Mouse (Mus musculus) naive thymus-derived CD4-positive, alpha-beta T cell, adult 2 months (primary cell): Measurements from ENCODE around the gene Eef1akmt3.
A peak's percentile ranks its signal among the peaks of the same experiment; 100 is the strongest.
"Not testable (repeated sequence)": the region's sequence is repeated elsewhere in the genome, so short reads cannot be mapped to it uniquely, and the experiment has no call there.

Experiments
- DNase-seq: peaks from one replicate; pipeline ENCODE4 v3.0.0-alpha.2; 2011; ENCODE audit warnings: low read depth

Gene Eef1akmt3

DNA sequence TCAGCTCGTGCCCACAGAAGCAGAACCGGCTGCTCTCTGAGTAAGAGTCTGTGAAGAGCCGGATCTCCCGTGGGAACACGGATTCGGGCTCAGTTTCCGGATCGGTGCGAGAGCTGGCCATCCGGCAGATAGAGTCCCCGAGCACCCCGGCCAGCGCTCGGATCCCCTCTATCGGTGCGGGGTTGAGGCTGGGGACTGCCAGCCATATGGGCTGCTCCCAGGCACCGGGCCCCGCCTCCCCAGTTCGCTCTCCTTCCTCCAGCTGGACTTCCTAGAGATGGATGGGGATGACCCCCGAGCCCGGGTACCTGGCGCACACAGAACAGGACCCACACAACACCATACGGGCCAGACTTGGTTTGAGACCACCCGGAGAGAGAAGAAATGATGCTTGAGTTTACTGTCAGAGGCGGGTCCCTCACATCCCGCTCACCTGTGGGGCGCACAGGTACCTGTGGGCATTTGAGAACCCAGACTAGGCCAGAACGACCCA, at the start of gene Eef1akmt3, which contains the start of gene Mettl1:
TSS of gene Eef1akmt3 (minus strand) at position 240 of the 493 bp plus-strand sequence.
TSS of gene Mettl1 (plus strand) at position 141 of the 493 bp plus-strand sequence.
- peak; percentile 38 for DNase-seq

DNA sequence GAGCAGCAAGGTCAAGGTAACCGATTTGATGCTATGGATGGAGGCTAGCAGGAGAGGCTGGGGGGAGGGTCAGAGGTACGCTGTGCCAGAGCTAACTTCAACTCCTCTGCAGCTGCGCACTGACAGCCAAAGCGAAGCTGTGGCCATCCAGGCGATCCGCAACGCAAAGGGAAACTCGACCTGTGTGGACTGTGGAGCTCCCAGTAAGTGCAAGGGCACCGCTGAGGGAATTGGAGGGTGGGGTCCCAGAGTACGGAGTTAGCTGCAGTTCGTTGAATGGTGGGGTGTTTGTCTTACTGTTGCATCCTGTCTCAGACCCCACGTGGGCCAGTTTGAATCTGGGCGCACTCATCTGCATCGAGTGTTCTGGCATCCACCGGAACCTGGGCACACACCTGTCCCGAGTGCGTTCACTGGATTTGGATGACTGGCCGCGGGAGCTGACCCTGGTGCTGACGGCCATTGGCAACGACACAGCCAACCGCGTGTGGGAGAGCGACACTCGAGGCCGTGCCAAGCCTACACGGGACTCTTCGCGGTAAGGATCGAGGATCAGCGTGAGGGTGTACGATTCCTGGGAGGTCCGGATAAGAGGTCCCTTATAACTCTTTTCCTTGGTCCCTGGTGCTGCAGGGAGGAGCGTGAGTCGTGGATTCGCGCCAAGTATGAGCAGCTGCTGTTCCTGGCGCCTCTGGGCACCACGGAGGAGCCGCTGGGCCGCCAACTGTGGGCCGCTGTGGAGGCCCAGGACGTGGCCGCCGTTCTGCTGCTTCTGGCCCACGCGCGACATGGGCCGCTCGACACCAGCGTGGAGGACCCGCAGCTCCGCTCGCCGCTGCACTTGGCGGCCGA, 49.5 kb upstream of the Eef1akmt3 start:
- DNase-seq = no peak

DNA sequence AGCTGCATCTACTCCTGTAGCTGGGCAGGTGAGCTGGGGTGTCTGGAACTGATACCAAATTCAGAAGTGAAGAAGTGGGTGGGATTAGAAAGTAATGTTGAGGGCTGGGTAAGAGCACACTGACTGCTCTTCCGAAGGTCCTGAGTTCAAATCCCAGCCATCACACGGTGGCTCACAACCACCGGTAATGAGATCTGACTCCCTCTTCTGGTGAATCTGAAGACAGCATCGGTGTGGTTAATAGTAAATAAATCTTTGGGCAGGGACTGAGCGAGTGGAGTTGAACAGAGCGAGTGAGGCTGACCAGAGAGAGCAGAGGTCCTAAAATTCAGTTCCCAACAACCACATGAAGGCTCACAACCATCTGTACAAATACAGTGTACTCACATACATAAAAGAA, 44.3 kb upstream of the Eef1akmt3 start:
- no peak for DNase-seq

DNA sequence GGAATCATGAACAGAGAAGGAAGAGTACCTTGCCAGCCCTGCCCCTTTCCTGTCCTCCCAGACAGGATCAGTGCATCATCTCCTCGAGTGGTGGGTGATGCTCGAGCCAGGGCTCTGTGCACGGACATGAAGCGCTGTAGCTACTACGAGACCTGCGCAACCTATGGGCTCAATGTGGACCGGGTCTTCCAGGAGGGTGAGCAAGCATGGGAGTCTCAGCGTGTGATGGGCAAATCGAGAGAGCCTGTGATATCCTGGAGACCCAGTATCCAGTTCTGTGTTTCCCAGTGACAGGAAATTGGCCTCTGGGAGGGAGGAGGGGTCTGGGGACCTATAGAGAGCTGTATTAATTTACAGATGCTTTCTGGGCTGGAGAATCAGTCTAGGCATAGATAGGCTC, 43.7 kb upstream of the Eef1akmt3 start:
- DNase-seq = no peak

DNA sequence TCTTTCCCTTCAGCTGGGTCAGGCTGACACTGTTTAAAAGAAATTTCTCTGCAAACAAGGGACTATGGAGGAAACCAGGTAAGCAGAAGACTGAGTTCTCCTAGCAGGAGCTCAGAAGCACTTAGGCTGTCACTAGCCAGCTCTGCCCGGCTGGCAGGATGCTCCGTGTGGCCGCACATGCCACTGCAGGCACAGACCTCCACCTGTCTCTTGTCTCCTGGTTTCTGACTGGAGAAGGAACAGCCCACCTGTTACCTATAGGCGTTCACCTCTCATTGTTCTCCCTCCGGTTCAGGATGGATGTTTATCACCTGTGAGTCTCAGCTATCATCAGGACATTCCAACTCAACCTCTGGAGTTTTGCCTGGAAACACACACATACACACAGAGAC, 42.6 kb upstream of the Eef1akmt3 start:
- DNase-seq = no peak

DNA sequence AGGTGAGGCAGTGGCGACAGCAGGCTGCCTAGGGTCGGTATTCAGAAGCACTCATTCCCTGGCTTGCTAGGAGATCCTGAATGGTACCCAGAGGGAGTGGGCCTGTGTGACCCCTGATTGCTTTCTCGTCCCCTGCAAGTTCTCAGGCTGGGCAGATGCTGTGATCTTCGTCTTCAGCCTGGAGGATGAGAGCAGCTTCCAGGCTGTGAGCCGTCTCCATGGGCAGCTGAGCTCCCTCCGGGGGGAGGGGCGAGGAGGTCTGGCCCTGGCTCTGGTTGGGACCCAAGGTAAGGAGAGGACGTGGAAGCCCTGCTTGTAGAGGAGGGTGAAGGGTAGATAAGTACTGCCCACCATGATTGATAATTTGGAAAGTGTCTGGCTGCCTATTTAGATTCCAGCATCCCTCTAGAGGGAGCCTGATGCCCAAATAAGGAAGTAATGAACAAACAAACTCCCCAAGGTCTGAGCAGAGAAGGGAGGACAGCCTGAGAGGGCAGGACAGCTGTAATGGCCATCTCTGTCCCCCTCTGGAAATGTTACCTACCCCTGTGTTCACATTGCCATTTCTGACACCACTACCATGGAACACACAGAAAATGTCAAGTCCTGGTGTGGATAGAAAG, 42.1 kb upstream of the Eef1akmt3 start:
- no peak for DNase-seq

DNA sequence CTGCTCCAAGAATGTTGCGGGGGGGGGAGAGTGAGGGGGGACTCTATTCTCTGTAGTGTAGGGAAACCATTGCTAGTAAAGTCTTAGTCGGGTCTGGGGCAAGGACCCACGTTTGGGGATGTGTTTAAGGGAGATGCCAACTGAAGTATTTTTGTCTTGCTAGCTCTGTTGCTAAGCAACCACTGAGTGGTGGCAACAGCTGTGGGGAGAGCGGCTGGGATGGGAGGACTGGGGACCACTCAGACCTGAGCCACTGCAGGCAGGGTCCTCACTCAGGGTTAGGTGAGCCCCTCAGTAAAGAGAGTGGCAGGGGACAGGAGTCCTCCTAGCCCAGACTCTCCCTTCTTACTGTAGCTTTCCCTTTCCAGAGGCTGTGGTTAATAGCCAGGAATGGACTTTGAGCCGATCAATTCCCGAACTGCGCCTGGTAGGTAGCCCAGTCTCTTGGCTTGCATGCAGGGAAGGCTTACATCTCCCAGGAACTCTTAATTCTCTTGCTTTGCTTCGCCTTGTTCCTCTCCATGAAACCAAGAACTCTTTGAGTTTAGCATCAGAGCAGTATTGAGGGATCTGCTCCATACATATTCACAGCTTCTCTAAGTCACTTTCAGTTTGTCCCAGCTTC, 40.8 kb upstream of the Eef1akmt3 start:
- DNase-seq = no peak

DNA sequence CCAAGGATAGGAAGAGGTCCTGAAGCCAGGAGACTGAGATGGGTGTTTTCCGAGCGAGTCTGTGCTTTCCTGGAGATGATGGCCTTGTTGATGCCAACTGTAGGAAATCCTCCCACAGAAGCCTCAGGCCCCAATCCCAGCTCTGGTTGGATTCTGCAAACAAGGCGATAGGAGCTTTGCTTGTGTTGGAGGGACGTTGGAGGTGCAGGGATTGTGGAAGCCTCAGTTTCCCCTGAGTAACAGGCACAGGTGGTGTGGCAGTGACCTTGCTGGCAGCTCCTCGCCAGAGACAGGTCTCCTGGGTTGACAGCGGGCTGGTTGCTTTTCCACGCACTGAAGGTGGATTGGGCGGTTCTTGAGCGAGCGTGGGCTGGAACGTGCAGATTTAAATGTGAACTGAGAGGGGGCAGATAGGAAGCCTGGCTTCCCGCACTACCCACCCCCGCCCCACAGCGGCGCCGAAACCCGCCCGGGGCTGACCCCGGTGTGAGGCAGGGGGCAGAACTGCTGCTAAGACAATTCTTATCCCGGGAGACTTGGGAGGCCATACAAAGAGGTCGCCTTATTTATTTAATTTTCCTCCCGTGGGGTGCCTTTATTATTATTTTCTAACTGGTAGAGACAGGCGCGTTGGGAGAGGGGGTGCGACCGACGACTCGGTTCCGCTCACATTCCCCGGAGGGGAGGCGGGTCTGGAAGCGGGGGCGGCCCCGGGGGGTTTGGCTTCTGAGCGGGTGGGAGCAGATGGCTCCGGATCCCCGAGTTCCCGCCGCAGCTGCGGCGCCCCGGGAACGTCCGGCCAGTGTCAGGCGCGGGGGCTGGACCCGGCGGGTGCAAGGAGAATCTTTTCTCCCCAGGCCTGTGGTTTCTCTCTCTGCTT, 39.8 kb upstream of the Eef1akmt3 start:
- DNase-seq = no peak

DNA sequence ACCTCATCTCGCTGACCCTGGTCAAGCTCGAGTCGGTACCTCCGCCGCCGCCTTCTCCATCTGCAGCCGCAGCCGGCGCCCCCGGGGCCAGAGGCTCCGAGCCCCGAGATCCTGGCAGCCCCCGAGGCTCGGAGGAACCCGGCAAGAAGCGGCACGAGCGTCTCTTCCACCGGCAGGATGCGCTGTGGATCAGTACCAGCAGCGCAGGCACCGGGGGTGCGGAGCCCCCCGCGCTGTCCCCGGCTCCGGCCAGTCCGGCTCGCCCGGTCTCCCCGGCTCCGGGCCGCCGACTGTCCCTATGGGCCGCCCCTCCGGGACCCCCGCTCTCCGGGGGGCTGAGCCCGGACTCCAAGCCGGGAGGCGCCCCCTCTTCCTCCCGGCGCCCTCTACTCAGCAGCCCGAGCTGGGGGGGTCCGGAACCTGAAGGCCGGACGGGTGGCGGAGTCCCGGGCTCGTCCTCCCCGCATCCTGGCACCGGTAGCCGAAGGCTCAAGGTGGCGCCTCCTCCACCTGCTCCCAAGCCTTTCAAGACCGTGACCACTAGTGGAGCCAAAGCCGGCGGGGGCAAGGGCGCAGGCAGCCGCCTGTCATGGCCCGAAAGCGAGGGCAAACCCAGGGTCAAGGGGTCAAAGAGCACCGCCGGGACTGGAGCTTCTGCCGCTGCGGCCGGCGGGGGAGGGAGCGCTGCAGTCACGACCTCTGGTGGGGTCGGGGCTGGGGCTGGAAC, 38.5 kb upstream of the Eef1akmt3 start:
- DNase-seq = no peak

DNA sequence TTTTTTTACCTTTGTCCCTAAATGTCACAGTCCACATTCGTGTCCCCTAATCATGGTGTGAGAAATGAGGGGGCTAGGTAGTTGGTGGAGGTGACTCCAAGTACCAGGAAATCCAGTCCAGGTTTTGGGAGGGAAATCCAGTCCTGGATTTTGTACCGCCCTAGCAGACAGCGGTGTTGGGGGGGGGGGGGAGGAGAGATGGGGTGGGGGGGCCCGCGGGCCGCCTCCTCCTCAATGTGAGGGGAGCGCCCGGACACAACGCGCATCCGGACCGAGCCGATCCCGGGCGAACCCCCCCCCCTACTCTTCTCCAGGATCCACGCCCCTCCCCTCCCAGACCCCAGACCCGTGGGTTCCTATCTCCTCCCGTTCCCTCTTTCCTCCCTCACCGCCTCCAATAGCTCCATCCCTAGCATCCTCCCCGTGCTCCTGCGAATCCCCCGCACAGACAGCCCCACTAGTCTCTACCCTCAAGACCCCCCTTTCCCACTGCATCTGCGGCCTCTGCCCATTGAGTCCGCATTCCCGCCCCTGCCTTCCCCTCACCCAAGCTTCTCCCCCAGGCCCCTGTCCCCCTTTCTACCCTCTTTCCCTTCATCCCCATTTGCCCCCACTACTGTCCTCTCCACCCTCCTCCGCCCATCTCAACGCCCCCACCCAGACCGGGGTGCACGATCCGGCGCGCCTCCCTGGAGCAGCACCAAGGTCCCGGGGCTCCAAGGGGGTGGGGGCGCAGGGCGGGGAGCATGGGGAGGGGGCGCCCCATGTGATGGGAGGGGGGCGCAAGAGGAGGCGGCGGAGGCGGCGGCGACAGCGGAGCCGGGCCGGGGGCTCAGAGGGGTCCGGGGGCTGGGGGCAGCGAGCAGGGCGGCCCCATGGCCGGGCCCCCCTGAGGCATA, 37.6 kb upstream of the Eef1akmt3 start:
- DNase-seq = no peak

DNA sequence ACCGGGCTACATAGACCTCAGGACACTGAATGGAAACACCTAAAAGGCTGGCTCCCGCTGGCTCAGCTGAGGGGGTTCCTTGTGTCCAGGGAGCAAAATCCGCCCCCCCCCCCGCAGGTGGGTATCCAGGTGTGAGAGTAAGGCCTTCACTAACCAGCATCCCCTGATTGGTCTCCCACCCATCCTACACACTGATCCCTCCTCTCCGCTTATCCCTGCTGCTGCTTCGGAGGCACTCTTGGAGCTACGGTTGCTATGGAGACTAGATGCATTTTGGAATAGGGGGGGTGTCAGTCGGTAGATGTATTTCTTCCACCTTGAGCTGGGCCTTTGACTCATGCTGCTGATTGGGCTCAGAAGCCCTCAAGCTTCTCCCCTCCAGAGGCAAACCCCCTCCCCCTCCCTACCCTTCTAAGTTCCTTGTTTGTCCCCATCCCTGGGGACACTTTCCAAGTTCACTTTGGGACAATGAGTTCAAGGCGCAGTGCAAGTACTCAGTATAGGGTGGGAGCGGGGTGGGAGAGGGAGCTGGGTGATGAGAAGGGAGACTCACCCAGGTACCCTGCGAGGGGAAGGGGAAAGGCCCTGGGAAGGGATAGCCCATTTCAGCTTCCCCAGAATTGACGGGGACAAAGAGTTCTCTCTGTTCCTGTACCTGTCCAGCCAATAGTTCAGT, 36.8 kb upstream of the Eef1akmt3 start:
- DNase-seq = no peak

DNA sequence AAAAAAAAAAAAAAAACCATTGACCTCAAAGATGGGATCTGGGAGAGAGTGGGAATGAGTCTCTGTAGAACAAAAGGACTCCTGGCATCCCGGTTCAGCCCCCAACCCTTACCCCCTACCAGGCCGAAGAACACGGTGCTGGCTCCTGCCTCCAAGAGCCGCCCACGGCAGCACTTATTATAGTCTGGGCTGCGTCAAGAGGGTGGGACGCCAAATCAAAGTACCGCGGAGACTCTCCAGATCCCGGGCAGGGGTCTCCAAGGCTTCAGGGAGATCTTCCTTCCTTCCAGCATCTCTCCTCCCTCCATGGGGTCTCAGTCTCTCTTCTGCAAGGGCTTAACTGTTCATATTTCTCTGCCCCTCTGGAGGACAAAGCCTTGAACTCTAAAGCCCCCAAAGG, 36.2 kb upstream of the Eef1akmt3 start:
- DNase-seq = no peak

DNA sequence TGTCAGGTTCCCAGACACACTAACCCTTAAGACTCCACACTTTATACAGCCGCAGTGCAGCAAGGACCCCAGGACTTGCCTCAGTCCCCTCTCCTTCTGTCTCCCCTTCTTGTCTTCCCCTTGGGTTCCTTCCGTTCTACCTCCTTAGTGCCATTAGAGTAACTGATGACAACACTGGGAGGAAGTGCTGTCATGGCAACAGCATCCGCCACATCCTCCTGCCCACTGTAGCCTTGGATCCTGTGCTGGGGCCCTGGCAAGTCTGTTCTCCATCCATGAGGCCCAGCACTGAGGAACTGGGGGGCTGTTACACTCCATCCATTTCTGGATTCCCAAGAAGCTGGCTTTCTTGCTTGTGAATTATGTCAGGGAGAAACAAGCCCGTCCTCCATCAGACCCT, 34.8 kb upstream of the Eef1akmt3 start:
- DNase-seq = peak; percentile 89

DNA sequence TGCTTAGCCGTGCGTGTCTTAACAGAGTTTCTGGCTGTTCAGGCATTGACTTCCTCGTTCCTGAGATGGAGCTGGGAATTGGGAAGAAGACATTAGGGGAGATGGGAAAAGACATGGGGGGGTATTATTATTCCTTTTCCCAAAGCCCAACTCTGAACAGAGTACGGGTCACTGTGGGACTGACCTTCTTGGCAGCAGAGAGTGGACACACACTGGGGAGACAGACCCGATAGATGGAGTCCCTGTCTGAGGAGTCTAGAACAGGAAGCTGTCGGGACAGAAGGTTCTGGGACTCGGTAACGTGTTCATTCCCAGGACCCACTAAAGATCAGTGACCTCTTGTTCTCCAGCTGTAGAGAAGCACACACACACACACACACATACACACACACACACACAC, 34.3 kb upstream of the Eef1akmt3 start:
- DNase-seq = no peak

DNA sequence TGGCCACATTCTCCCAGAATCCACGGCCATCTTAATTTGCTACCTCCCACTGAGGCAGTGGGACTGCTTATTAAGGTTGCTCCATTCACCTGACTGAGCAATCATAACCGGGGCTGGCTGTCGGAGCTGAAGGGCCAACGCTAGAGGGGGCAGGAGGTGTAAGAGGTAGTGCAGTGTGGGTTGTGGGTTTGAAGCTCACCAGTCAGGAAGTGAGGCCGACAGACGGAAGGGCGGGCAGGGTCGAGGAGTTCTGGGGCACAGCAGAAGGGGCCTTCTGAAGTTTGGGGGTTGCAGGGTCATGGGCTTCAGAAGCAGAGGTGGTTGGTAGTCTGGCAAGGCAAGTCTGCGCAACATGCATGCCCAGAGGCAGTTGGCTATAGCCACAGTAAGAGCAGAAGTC, 33.8 kb upstream of the Eef1akmt3 start, which contains the start of gene Agap2:
TSS of gene Agap2 (plus strand) at position 205 of the 400 bp plus-strand sequence.
- DNase-seq = peak; percentile 89

DNA sequence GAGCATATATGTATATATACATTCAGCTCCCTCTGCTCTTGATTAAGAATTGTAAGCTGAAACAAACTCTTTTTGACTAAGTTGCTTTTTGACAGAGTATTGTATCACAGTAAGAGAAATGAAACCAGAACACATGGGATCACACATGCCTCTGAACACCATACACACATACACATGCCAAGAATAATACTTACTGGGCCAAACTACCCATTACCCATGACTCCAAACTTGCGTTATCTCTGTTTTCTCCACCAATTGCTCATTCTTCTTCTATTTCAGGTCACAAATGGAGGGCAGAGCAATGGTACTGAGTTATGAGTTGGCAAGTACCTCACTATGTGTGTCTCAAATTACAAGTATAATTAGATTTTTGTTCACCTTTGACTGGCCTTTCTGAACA, 32.7 kb upstream of the Eef1akmt3 start:
- no peak for DNase-seq

DNA sequence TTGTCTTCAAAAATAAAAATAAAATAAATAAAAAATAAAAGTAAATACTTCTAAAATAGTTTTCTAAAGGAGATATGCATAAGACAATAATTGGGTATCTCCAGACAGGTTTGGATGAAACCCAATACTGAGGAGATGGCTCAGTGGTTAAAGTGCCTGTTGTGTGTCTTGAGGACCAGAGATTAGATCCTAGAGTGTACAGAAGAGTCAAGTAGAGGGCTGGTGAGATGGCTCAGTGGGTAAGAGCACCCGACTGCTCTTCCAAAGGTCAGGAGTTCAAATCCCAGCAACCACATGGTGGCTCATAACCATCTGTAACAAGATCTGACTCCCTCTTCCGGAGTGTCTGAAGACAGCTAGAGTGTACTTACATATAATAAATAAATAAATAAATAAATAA, 31.7 kb upstream of the Eef1akmt3 start:
- not testable (repeated sequence) for DNase-seq

DNA sequence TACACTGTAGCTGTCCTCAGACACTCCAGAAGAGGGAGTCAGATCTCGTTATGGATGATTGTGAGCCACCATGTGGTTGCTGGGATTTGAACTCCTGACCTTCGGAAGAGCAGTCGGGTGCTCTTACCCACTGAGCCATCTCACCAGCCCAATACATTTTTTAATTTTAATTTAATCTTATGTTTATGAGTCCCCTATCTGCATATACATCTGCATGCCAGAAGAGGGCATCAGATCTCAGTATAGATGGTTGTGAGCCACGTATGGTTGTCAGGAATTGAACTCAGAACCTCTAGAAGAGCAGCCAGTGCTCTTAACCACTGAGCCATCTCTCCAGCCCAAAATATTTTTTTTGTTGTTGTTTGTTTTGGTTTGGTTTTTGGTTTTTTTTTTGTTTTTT, 31.0 kb upstream of the Eef1akmt3 start:
- not testable (repeated sequence) for DNase-seq

DNA sequence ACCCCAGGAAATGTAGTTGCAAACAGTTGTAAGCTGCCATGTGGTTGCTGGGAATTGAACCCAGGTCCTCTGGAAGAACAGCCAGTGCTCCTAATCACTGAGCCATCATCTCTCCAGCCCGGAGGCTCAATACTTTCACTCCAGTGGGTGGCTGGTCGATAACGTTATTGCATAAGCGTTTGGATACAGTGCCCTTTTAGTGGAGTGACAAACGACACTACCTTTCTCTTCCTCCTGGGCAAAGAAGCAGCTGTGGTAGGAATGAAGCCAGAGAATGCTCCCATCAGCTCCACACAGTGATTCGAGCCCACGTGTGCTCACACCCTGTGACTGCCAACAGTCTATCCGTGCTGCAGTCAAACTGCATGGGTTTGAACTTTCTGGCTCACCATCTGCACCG, 29.9 kb upstream of the Eef1akmt3 start:
- no peak for DNase-seq
